Mouse (Mus musculus) embryonic facial prominence, embryonic 13.5 days (tissue): ENCODE results near the gene Prkar1b. TPM values are rescaled to one million over a fixed set of nuclear protein-coding genes. Genes with fewer than 3 reads are reported as not detected.
A peak's percentile ranks its signal among the peaks of the same experiment; 100 is the strongest.

Experiments
- ATAC-seq: fragments of 200-750 bp; cut with Nextera tagmentation; 2 replicates; pipeline ENCODE4 v1.8.0; 2017; ENCODE audit warnings: low read depth; ENCODE audit not compliant: insufficient number of reproducible peaks, insufficient read depth, low FRiP score, low TSS enrichment
- H3K27ac ChIP-seq: fragments of 300-500 bp; sonication (generic); 2 replicates; pipeline ENCODE4 v1.5.1; 2015; ENCODE audit warnings: moderate library complexity, mild to moderate bottlenecking, inconsistent platforms
- H3K27me3 ChIP-seq: fragments of 300-500 bp; sonication (generic); 2 replicates; pipeline ENCODE4 v1.6.1; 2015; ENCODE audit warnings: mild to moderate bottlenecking, inconsistent platforms
- H3K36me3 ChIP-seq: fragments of 300-500 bp; sonication (generic); 2 replicates; pipeline ENCODE4 v1.6.1; 2015; ENCODE audit warnings: mild to moderate bottlenecking, inconsistent platforms
- H3K4me1 ChIP-seq: fragments of 300-500 bp; sonication (generic); 2 replicates; pipeline ENCODE4 v1.6.1; 2015; ENCODE audit warnings: inconsistent platforms
- H3K4me2 ChIP-seq: fragments of 300-500 bp; sonication (generic); 2 replicates; pipeline ENCODE4 v1.6.1; 2015; ENCODE audit warnings: moderate library complexity, mild to moderate bottlenecking, inconsistent platforms
- H3K4me3 ChIP-seq: fragments of 300-500 bp; sonication (generic); 2 replicates; pipeline ENCODE4 v1.5.1; 2015; ENCODE audit warnings: mild to moderate bottlenecking, inconsistent platforms
- H3K9ac ChIP-seq: fragments of 300-500 bp; sonication (generic); 2 replicates; pipeline ENCODE4 v1.6.1; 2015; ENCODE audit warnings: mild to moderate bottlenecking, inconsistent platforms
- H3K9me3 ChIP-seq: fragments of 300-500 bp; sonication (generic); 2 replicates; pipeline ENCODE4 v1.6.1; 2016; ENCODE audit warnings: inconsistent platforms
- WGBS: fragments of 180-500 bp; shearing (Covaris S2); methylation state at CpG from one replicate; pipeline ENCODE4 v1.1.7; 2015; ENCODE audit warnings: mixed read lengths; 5-methylcytosine and 5-hydroxymethylcytosine counted together
- polyA plus RNA-seq: library from polyadenylated mRNA; unstranded; fragments of >200 nt; fragmentation: Nextera tagmentation; extraction: Ambion mirVana; gene quantifications from 2 replicates; pipeline ENCODE4 v1.2.1, GENCODE M21; 2015

The Prkar1b gene
- 27.7 and 31.1 TPM in 2 replicates for polyA plus RNA-seq

DNA sequence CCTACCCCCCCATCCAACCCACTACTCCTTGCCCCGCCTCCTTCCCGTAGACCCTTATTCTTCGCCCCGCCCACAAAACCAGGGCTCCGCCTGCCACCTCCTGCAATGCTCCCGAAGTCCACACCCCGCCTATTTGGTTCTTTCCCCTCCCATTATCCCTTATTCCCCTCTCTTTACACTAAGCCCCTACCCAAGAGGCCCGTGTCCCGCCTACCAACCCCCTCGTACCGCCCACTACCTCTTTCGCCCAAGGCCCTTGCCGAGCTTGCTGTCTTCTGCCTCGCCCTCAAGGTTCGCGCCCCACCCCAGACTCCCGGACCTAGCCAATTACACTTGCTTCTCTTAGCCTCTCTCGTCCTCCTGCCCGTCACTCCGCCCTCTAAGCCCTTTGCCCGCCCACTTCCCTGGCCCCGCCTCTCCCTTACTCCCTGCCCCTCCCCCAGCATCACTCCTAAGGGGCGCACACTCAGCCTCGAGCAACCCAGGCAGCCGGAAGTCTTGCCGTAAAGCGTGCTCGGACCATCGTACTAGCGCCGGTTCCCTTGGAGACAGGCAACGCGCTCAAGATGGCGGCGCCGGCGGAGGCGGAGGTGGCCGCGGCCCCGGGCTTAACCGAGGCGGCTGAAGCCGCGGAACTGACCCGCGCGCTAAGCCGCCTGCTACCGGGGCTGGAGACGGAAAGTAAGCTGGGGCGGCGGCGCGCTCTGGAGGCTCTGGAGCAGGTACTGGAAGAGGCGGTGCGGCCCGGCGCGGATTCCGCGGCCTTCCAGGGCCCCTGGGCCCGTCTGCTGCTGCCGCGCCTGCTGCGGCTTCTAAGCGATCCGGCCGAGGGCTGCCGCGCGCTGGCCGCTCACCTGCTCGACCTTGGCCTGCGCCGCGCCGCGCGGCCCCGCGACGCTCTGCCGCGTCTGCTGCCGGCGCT is at the start of gene Prkar1b, which contains the start of gene Dnaaf5:
Prkar1b (minus strand) TSS at position 321 of the 922 bp plus-strand sequence.
Dnaaf5 (plus strand) TSS at position 543 of the 922 bp plus-strand sequence.
- Histone ChIP-seq H3K27me3 (no peaks in the 10 kb centered on the region), H3K27ac (peak within 1 kb of the TSS; percentile 62; the same call in 1 of the 2 replicates), H3K4me1 (peaks cover 20% of the 10 kb centered on the region), H3K4me2 (peak within 1 kb of the TSS; percentile 95), H3K36me3 (peaks cover 31% of the 10 kb centered on the region), H3K9me3 (no peaks in the 10 kb centered on the region), H3K4me3 (peak within 1 kb of the TSS; percentile 92), H3K9ac (peak within 1 kb of the TSS; percentile 88)
- under 1% methylated on average over 83 of the region's 87 CpGs for WGBS
- ATAC-seq = peak; percentile 95

DNA sequence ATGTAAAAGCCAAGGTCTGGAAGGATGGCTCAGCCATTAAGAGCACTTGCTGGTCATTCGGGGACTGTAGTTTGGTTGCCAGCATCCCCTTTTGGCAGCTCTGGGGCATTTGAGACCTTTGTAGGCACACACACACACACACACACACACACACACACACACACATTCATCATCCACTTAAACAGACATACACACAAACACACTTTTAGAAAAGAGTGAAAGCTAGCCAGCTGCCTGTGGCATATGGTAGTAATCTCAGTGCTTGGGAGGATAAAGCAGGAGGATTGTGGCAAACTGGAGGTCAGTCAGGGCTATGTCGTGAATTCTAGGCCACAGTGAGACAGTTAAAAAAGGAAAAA is 49.8 kb upstream of the Prkar1b start:
- Histone ChIP-seq H3K27ac (peak overlapping the region; percentile 88), H3K4me2 (peak overlapping the region; percentile 76), H3K27me3 (no peaks in the 10 kb centered on the region), H3K9me3 (no peaks in the 10 kb centered on the region), H3K36me3 (no peaks in the 10 kb centered on the region; the same call in 1 of the 2 replicates), H3K4me1 (peaks cover 23% of the 10 kb centered on the region), H3K4me3 (peak overlapping the region; percentile 98), H3K9ac (peak overlapping the region; percentile 92)
- 42% methylated on average over 2 of the region's 2 CpGs for WGBS
- no peak for ATAC-seq

DNA sequence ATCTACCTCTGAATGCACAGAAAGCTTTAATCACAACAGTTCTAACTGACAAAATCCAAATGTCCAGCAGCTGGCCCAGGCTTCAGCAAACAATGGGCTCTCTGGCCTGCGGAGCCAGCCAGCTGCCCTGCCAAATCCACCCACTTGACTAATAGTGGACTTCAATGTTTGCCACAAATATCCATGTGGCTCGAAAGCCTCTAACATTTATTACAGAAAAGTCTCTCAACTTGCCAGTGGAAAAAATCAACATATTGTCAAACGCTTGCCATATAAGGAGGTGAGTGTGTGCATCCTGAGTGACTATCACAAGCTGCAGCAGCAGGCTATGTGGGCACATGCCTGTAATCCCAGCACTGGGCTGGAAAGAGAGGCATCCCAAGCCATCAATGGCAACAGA is 49.0 kb upstream of the Prkar1b start:
- Histone ChIP-seq H3K27me3 (no peaks in the 10 kb centered on the region), H3K9ac (no peak overlapping the region), H3K4me2 (no peak overlapping the region), H3K27ac (no peak overlapping the region), H3K4me3 (no peak overlapping the region), H3K9me3 (no peaks in the 10 kb centered on the region), H3K4me1 (peaks cover 23% of the 10 kb centered on the region), H3K36me3 (no peaks in the 10 kb centered on the region; the same call in 1 of the 2 replicates)
- 96% methylated on average over 3 of the region's 3 CpGs for WGBS
- ATAC-seq = no peak

GRCm38 (mm10) chr5:139190958-139191357 is 41.2 kb upstream of the Prkar1b start:
- H3K4me3 ChIP-seq = no peak overlapping the region
- H3K27me3 ChIP-seq = no peaks in the 10 kb centered on the region
- H3K4me2 ChIP-seq = no peak overlapping the region
- WGBS = 74% methylated on average over 5 of the region's 5 CpGs
- no peak overlapping the region for H3K27ac ChIP-seq
- H3K9ac ChIP-seq = no peak overlapping the region
- no peaks in the 10 kb centered on the region for H3K4me1 ChIP-seq
- no peaks in the 10 kb centered on the region for H3K9me3 ChIP-seq
- no peak for ATAC-seq
- peaks cover 20% of the 10 kb centered on the region for H3K36me3 ChIP-seq

DNA sequence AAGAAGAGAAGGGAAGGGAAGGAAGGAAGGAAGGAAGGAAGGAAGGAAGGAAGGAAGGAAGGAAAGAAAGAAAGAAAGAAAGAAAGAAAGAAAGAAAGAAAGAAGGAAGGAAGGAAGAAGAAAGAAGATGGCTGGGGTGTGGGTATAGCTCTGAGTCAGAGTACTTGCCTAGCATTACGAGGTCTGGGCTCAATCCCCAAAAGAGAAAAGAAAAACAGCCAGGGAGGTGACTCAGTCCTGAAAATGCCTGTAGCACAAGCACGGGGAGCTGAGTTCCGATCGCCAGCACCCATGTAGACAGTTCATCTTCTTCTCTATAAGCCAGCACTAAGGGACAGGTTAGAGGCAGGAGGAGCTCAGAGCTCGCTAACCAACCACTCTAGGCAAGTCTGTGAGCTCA is 39.9 kb upstream of the Prkar1b start:
- H3K4me3 ChIP-seq = no peak overlapping the region
- H3K9ac ChIP-seq = no peak overlapping the region
- H3K4me2 ChIP-seq = no peak overlapping the region
- WGBS = 94% methylated on average over 5 of the region's 5 CpGs
- no peaks in the 10 kb centered on the region for H3K9me3 ChIP-seq
- H3K4me1 ChIP-seq = no peaks in the 10 kb centered on the region
- peaks cover 32% of the 10 kb centered on the region for H3K36me3 ChIP-seq
- H3K27ac ChIP-seq = no peak overlapping the region
- ATAC-seq = no peak
- H3K27me3 ChIP-seq = no peaks in the 10 kb centered on the region

DNA sequence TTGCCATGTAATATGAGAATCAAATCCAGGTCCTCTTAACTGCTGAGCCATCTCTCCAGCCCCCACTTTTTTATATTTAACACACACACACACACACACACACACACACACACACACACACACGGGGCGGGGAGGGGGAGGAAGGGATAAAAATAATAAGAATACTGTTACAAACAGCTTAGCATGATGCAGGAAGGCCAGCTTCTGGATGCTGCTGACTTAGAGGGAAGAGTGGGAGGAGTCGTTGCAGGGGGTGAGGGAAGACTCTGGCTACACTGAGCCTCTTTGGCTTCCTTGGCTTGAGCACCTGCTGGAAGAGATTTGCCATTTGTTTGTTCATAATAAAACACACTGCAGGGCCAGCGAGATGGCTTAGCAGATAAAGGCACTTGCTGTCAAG is 35.1 kb upstream of the Prkar1b start:
- Histone ChIP-seq H3K9ac (no peak overlapping the region), H3K4me3 (no peak overlapping the region), H3K9me3 (no peaks in the 10 kb centered on the region), H3K36me3 (peaks cover 79% of the 10 kb centered on the region), H3K4me2 (no peak overlapping the region), H3K27ac (no peak overlapping the region), H3K4me1 (no peaks in the 10 kb centered on the region), H3K27me3 (no peaks in the 10 kb centered on the region)
- no peak for ATAC-seq
- 91% methylated on average over 4 of the region's 4 CpGs for WGBS

GRCm38 (mm10) chr5:139183601-139184000 is 33.8 kb upstream of the Prkar1b start:
- Histone ChIP-seq H3K27ac (no peak overlapping the region), H3K4me1 (no peaks in the 10 kb centered on the region), H3K9ac (no peak overlapping the region), H3K9me3 (no peaks in the 10 kb centered on the region), H3K27me3 (no peaks in the 10 kb centered on the region), H3K4me2 (no peak overlapping the region), H3K36me3 (peaks cover 85% of the 10 kb centered on the region), H3K4me3 (no peak overlapping the region)
- 89% methylated on average over 9 of the region's 9 CpGs for WGBS
- no peak for ATAC-seq

GRCm38 (mm10) chr5:139183131-139183530 is 33.3 kb upstream of the Prkar1b start:
- Histone ChIP-seq H3K36me3 (peaks cover 88% of the 10 kb centered on the region), H3K27ac (no peak overlapping the region), H3K4me3 (no peak overlapping the region), H3K27me3 (no peaks in the 10 kb centered on the region), H3K4me2 (no peak overlapping the region), H3K9me3 (no peaks in the 10 kb centered on the region), H3K4me1 (no peaks in the 10 kb centered on the region), H3K9ac (no peak overlapping the region)
- ATAC-seq = no peak
- WGBS = 93% methylated on average over 2 of the region's 2 CpGs

DNA sequence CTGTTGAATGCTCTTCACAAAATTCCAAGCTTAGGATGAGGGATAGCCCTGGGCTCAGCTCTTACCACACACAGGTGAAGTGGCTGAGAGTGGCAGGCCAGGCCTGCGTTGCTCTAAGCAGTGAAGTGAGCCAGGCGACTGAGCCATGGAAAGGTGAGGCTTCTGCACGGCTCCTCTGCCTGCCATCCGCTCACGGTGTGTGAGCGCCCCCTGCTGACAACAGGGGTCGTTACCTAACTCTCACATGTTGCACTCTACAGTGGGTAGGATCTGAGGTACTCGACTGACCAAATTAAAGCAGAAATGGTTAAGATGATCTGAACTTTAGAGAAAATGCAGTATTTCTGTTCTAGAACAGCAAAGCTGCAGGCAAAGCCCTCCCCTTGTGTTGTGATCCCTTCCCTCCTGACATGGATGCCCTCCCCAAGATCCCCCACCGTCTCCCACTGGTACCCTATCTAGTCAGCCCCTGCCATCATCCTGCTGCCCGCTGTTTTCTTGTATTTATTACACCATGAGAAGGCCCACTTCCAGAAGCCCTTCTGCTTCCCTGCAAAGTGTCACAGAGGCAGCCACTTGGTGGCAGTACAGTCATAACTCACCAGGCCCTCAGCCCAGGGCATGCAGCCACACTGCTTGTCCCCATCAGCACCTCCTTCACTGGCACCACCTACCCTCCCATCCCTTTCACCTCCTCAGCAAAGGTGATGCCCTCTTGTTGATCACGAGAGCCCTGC is 29.3 kb upstream of the Prkar1b start:
- peaks cover 78% of the 10 kb centered on the region for H3K36me3 ChIP-seq
- H3K9me3 ChIP-seq = no peaks in the 10 kb centered on the region
- 26% methylated on average over 11 of the region's 11 CpGs for WGBS
- H3K9ac ChIP-seq = no peak overlapping the region
- H3K4me2 ChIP-seq = no peak overlapping the region
- peak; percentile 65; the same call in 1 of the 2 replicates for ATAC-seq
- no peak overlapping the region for H3K27ac ChIP-seq
- H3K4me3 ChIP-seq = no peak overlapping the region
- 0 out of 2 replicates have a peak, but pooled peaks cover 4% of the 10 kb centered on the region for H3K4me1 ChIP-seq
- H3K27me3 ChIP-seq = no peaks in the 10 kb centered on the region

DNA sequence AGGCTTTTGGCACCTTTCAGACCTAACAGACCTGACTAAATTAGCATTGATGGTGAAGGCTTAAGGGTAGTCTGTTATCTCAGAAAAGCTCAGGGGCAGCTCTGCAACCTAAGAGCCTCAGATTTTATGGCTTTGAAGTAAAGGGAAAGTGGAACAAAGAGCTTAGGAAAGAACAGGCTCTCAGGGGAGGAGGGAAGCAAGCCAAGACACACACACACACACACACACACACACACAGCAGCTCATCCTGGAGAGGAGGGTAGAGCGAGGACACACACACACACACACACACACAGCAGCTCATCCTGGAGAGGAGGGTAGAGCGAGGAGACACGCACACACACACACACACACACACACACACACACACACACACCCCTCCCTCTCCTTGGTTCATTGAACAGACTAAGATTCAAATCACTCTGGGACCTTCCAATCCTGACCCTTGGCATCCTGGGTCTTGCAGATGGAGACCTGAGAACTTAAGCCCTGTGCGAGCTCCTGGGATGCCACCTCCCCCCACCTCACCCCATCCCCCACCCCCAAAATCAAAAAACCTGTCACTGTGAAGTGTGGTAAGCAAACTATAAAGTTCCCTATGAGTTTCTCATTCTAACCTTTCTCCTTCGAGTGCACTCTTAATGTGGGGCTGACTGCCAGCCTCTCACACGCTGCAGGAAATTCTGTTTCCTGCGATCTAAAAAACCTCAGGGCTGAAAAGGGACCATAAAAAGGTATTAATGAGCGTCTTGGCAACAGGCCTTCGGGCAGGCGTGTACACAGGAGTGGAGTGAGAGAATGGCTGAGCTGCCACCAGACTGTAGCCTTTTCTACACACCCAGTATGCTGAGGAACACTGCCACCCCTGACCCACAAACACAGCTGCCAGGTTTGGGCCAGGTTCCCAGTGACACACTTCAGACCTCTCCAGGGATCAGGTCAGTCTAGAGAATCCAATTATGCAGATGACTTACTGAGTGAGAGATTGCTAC is 25.1 kb upstream of the Prkar1b start:
- H3K4me2 ChIP-seq = no peak overlapping the region
- H3K9me3 ChIP-seq = no peaks in the 10 kb centered on the region
- no peak overlapping the region for H3K4me3 ChIP-seq
- 0 out of 2 replicates have a peak, but pooled peaks cover 4% of the 10 kb centered on the region for H3K4me1 ChIP-seq
- peak overlapping the region; percentile 22; the same call in 1 of the 2 replicates for H3K27ac ChIP-seq
- H3K27me3 ChIP-seq = no peaks in the 10 kb centered on the region
- ATAC-seq = no peak
- peaks cover 71% of the 10 kb centered on the region for H3K36me3 ChIP-seq
- H3K9ac ChIP-seq = no peak overlapping the region
- WGBS = 69% methylated on average over 9 of the region's 10 CpGs
